Comparison of ENCODE assay signal across 21 mouse cellular contexts in genomic region chr14:20831915-20832314, GRCm38 (mm10). TPM values are rescaled to one million over a fixed set of nuclear protein-coding genes. Genes with fewer than 3 reads are reported as not detected.
DNase-seq lines count a peak whose midpoint lies in the region; ATAC-seq and TF ChIP-seq lines count a peak whose summit lies in the region.
"Had no signal": no experiment of that assay in that cellular context is flagged by ENCODE, and none has a peak within 500 bp of the region (broad histone marks: within the 10 kb centered on the region; RNA-seq: fewer than 3 reads in every experiment).

No protein-coding gene starts in this region.

- no peak overlapping the region for H3K4me3 ChIP-seq in left cerebral cortex, adult 2 months
- H3K4me3 ChIP-seq in embryonic fibroblast, embryonic 13.5 days (ENCODE audit: insufficient read depth, low read length) = no peak overlapping the region
- H3K4me3 ChIP-seq in midbrain, embryonic 15.5 days = no peak overlapping the region
- H3K4me3 ChIP-seq: embryonic facial prominence, embryonic 10.5 days; embryonic facial prominence, embryonic 13.5 days; forebrain, embryonic 10.5 days; forebrain, embryonic 13.5 days; hindbrain, embryonic 12.5 days; hindbrain, embryonic 15.5 days had no signal

- no peak for DNase-seq in frontal cortex, postnatal 36 days (ENCODE audit: low spot score in 2 of 2)
- DNase-seq in left cerebral cortex, adult 2 months (ENCODE audit: extremely low spot score in 1 of 2, low spot score in 2 of 2) = no peak
- DNase-seq in left cerebral cortex, adult 8-10 months (ENCODE audit: low spot score in 2 of 2) = no peak
- peak; percentile 62 for DNase-seq in telencephalon, adult 2 months (ENCODE audit: low read depth, low spot score)
- DNase-seq in kidney, postnatal 25 days = no peak
- DNase-seq: cerebellum, adult 18-20 months; cerebellum, adult 9-10 months; cerebellum, postnatal 14 days; gastrocnemius, postnatal 10 days had no signal

- no peaks in the 10 kb centered on the region for H3K9me3 ChIP-seq in midbrain, embryonic 15.5 days
- H3K9me3 ChIP-seq: embryonic facial prominence, embryonic 10.5 days; embryonic facial prominence, embryonic 13.5 days; forebrain, embryonic 10.5 days; forebrain, embryonic 13.5 days; hindbrain, embryonic 12.5 days; hindbrain, embryonic 15.5 days had no signal

- peak; percentile 74 for ATAC-seq in frontal cortex, adult (ENCODE audit: low TSS enrichment)
- no peak for ATAC-seq in midbrain, embryonic 15.5 days (replicated peaks)
- ATAC-seq: forebrain, embryonic 13.5 days; forebrain, embryonic 16.5 days had no signal

- no peak for TF ChIP-seq POLR2A in embryonic fibroblast, embryonic 13.5 days (IDR thresholded peaks at IDR 0.05; ENCODE audit: low read depth, low read length)

- intact Hi-C loops in left cerebral cortex, adult 2 months (cut with DNase I) = no loop called here

- H3K4me2 ChIP-seq in midbrain, embryonic 15.5 days = no peak overlapping the region
- H3K4me2 ChIP-seq: embryonic facial prominence, embryonic 13.5 days; forebrain, embryonic 13.5 days; heart, embryonic 11.5 days; hindbrain, embryonic 12.5 days; hindbrain, embryonic 15.5 days had no signal

- H3K36me3 ChIP-seq in midbrain, embryonic 15.5 days (replicated peaks) = no peaks in the 10 kb centered on the region
- H3K36me3 ChIP-seq: embryonic facial prominence, embryonic 10.5 days; embryonic facial prominence, embryonic 13.5 days; forebrain, embryonic 10.5 days; hindbrain, embryonic 12.5 days; hindbrain, embryonic 15.5 days had no signal

- 0 out of 2 replicates have a peak, but pooled peaks cover 3% of the 10 kb centered on the region for H3K27me3 ChIP-seq in midbrain, embryonic 15.5 days (replicated peaks)
- H3K27me3 ChIP-seq: embryonic facial prominence, embryonic 13.5 days; forebrain, embryonic 13.5 days; hindbrain, embryonic 12.5 days; hindbrain, embryonic 15.5 days; Patski had no signal

- no peak for TF ChIP-seq CTCF in left cerebral cortex, adult 2 months (IDR thresholded peaks at IDR 0.05)
- no peak for TF ChIP-seq CTCF in embryonic fibroblast, embryonic 13.5 days (IDR thresholded peaks at IDR 0.05; ENCODE audit: borderline replicate concordance, insufficient read depth, low read length)

- no peak overlapping the region for H3K9ac ChIP-seq in midbrain, embryonic 15.5 days
- H3K9ac ChIP-seq: embryonic facial prominence, embryonic 13.5 days; forebrain, embryonic 13.5 days; hindbrain, embryonic 12.5 days; hindbrain, embryonic 15.5 days had no signal

- peaks cover 13% of the 10 kb centered on the region for H3K4me1 ChIP-seq in embryonic fibroblast, embryonic 13.5 days (ENCODE audit: control insufficient read depth, insufficient read depth, low read length)
- H3K4me1 ChIP-seq in midbrain, embryonic 15.5 days = peaks cover 8% of the 10 kb centered on the region

- peak overlapping the region; percentile 72 for H3K27ac ChIP-seq in left cerebral cortex, adult 2 months
- H3K27ac ChIP-seq in embryonic fibroblast, embryonic 13.5 days (ENCODE audit: insufficient read depth, low read length) = peak overlapping the region; percentile 92
- no peak overlapping the region for H3K27ac ChIP-seq in midbrain, embryonic 15.5 days
- H3K27ac ChIP-seq: embryonic facial prominence, embryonic 10.5 days; embryonic facial prominence, embryonic 13.5 days; forebrain, embryonic 10.5 days; forebrain, embryonic 13.5 days; hindbrain, embryonic 12.5 days; hindbrain, embryonic 15.5 days had no signal

- WGBS in midbrain, embryonic 15.5 days = 82% methylated on average over 1 of the region's 1 CpGs

RNA-seq across cellular contexts. Expression of gene Plau, which starts 4.5 kb away (rescaled TPM):
- 1 to 10 TPM; 6.5 to 9.6 TPM for total RNA-seq in left cerebral cortex, adult 2 months (2021)
- total RNA-seq in left cerebral cortex, adult 8-10 months (2022) = 10 to 100 TPM in 2 of 4 experiments, 1 to 10 TPM in 2; 6.6 to 19.8 (median 10.3) TPM
- 75.9 and 142 TPM in 2 replicates for polyA plus RNA-seq in embryonic fibroblast, embryonic 13.5 days (2011; ENCODE audit: insufficient read length, low read depth, missing spikeins)
- polyA plus RNA-seq in midbrain, embryonic 15.5 days (2015; fragmentation: Nextera tagmentation; extraction: Ambion mirVana) = 0.23 and 0.31 TPM in 2 replicates

RNA-seq across cellular contexts. Expression of gene Camk2g, which starts 38.0 kb away (rescaled TPM):
- 100 to 1,000 TPM; 328 to 345 TPM for total RNA-seq in left cerebral cortex, adult 2 months (2021)
- total RNA-seq in left cerebral cortex, adult 8-10 months (2022) = 100 to 1,000 TPM; 341 to 406 (median 386) TPM
- 105 and 138 TPM in 2 replicates for polyA plus RNA-seq in embryonic fibroblast, embryonic 13.5 days (2011; ENCODE audit: insufficient read length, low read depth, missing spikeins)
- 140 and 144 TPM in 2 replicates for polyA plus RNA-seq in midbrain, embryonic 15.5 days (2015; fragmentation: Nextera tagmentation; extraction: Ambion mirVana)
